Mouse (Mus musculus): ENCODE data around the gene Ppt2. TPM values are rescaled to one million over a fixed set of nuclear protein-coding genes. Genes with fewer than 3 reads are reported as not detected.

Ppt2 gene
- polyA plus RNA-seq, 1 experiment from 2014 or later, result 26.0 TPM

GRCm38 (mm10) chr17:34640778-34641601, 12.7 kb upstream of the Ppt2 start:
- Histone ChIP-seq H3K4me3 (ENCODE audit: low read depth, low read length) (no peak overlapping the region), H3K4me2 (replicated peaks; ENCODE audit: low read depth, low read length) (no peak overlapping the region), H3K27me3 (ENCODE audit: control insufficient read depth, insufficient read depth, low read length) (no peaks in the 10 kb centered on the region), H3K27ac (ENCODE audit: low read depth, low read length) (peak overlapping the region; percentile 70), H3K4me1 (replicated peaks; ENCODE audit: control insufficient read depth, insufficient read depth, low read length) (no peaks in the 10 kb centered on the region; the same call in 1 of the 2 replicates), H3K9ac (ENCODE audit: low read depth, low read length) (peak overlapping the region; percentile 28; the same call in 1 of the 2 replicates), H3K36me3 (ENCODE audit: control insufficient read depth, insufficient read depth, low read length) (no peaks in the 10 kb centered on the region), H3K9me3 (ENCODE audit: control insufficient read depth, low read length) (no peaks in the 10 kb centered on the region)
- peak; percentile 58 for DNase-seq (ENCODE audit: low spot score)
- peak; percentile 49; the same call in 1 of the 2 replicates for ATAC-seq (ENCODE audit: low FRiP score)
- WGBS, result 14% methylated on average over 11 of the region's 11 CpGs

- Histone ChIP-seq H3K9ac (ENCODE audit: low read depth, low read length) (no peak overlapping the region), H3K27me3 (ENCODE audit: control insufficient read depth, insufficient read depth, low read length) (no peaks in the 10 kb centered on the region), H3K4me3 (ENCODE audit: low read depth, low read length) (no peak overlapping the region), H3K9me3 (ENCODE audit: control insufficient read depth, low read length) (no peaks in the 10 kb centered on the region), H3K27ac (ENCODE audit: low read depth, low read length) (no peak overlapping the region), H3K4me2 (replicated peaks; ENCODE audit: low read depth, low read length) (no peak overlapping the region), H3K36me3 (ENCODE audit: control insufficient read depth, insufficient read depth, low read length) (no peaks in the 10 kb centered on the region), H3K4me1 (replicated peaks; ENCODE audit: control insufficient read depth, insufficient read depth, low read length) (no peaks in the 10 kb centered on the region)
- WGBS, result 82% methylated on average over 7 of the region's 7 CpGs
- DNase-seq (ENCODE audit: low spot score), result no peak
- no peak for ATAC-seq (ENCODE audit: low FRiP score)
Measured at GRCm38 (mm10) chr17:34639461-34640255, 11.3 kb upstream of the Ppt2 start.

GRCm38 (mm10) chr17:34637459-34637858, 9.1 kb upstream of the Ppt2 start:
- no peaks in the 10 kb centered on the region for H3K9me3 ChIP-seq (ENCODE audit: control insufficient read depth, low read length)
- no peak overlapping the region for H3K27ac ChIP-seq (ENCODE audit: low read depth, low read length)
- no peaks in the 10 kb centered on the region for H3K4me1 ChIP-seq (replicated peaks; ENCODE audit: control insufficient read depth, insufficient read depth, low read length)
- no peak overlapping the region for H3K4me3 ChIP-seq (ENCODE audit: low read depth, low read length)
- H3K9ac ChIP-seq (ENCODE audit: low read depth, low read length), result no peak overlapping the region
- no peak overlapping the region for H3K4me2 ChIP-seq (replicated peaks; ENCODE audit: low read depth, low read length)
- H3K27me3 ChIP-seq (ENCODE audit: control insufficient read depth, insufficient read depth, low read length), result peaks cover 2% of the 10 kb centered on the region
- WGBS, result 65% methylated on average over 3 of the region's 3 CpGs
- DNase-seq (ENCODE audit: low spot score) (no peak), ATAC-seq (ENCODE audit: low FRiP score) (no peak)
- no peaks in the 10 kb centered on the region for H3K36me3 ChIP-seq (ENCODE audit: control insufficient read depth, insufficient read depth, low read length)

GRCm38 (mm10) chr17:34635671-34636070, 7.4 kb upstream of the Ppt2 start:
- ATAC-seq (ENCODE audit: low FRiP score) (no peak), DNase-seq (ENCODE audit: low spot score) (no peak)
- Histone ChIP-seq H3K4me3 (ENCODE audit: low read depth, low read length) (no peak overlapping the region), H3K4me1 (replicated peaks; ENCODE audit: control insufficient read depth, insufficient read depth, low read length) (peaks cover 8% of the 10 kb centered on the region; the same call in 1 of the 2 replicates), H3K36me3 (ENCODE audit: control insufficient read depth, insufficient read depth, low read length) (no peaks in the 10 kb centered on the region), H3K9me3 (ENCODE audit: control insufficient read depth, low read length) (no peaks in the 10 kb centered on the region), H3K9ac (ENCODE audit: low read depth, low read length) (no peak overlapping the region), H3K27me3 (ENCODE audit: control insufficient read depth, insufficient read depth, low read length) (peaks cover 19% of the 10 kb centered on the region), H3K4me2 (replicated peaks; ENCODE audit: low read depth, low read length) (no peak overlapping the region), H3K27ac (ENCODE audit: low read depth, low read length) (no peak overlapping the region)
- WGBS, result 79% methylated on average over 2 of the region's 2 CpGs

- H3K4me1 ChIP-seq (replicated peaks; ENCODE audit: control insufficient read depth, insufficient read depth, low read length), result peaks cover 26% of the 10 kb centered on the region
Measured at GRCm38 (mm10) chr17:34632261-34632691, 4.0 kb upstream of the Ppt2 start.

GRCm38 (mm10) chr17:34631647-34632046, 3.3 kb upstream of the Ppt2 start:
- DNase-seq (ENCODE audit: low spot score), result no peak
- 6% methylated on average over 12 of the region's 12 CpGs for WGBS
- no peak for ATAC-seq (ENCODE audit: low FRiP score)
- Histone ChIP-seq H3K27ac (ENCODE audit: low read depth, low read length) (no peak overlapping the region), H3K4me2 (replicated peaks; ENCODE audit: low read depth, low read length) (peak overlapping the region; percentile 42), H3K36me3 (ENCODE audit: control insufficient read depth, insufficient read depth, low read length) (no peaks in the 10 kb centered on the region), H3K9ac (ENCODE audit: low read depth, low read length) (no peak overlapping the region), H3K9me3 (ENCODE audit: control insufficient read depth, low read length) (no peaks in the 10 kb centered on the region), H3K4me3 (ENCODE audit: low read depth, low read length) (peak overlapping the region; percentile 12), H3K4me1 (replicated peaks; ENCODE audit: control insufficient read depth, insufficient read depth, low read length) (peaks cover 26% of the 10 kb centered on the region), H3K27me3 (ENCODE audit: control insufficient read depth, insufficient read depth, low read length) (peaks cover 35% of the 10 kb centered on the region)

More at GRCm38 (mm10) chr17:34632261-34632691, 4.0 kb upstream of the Ppt2 start:
- peaks cover 35% of the 10 kb centered on the region for H3K27me3 ChIP-seq (ENCODE audit: control insufficient read depth, insufficient read depth, low read length)
- ATAC-seq (ENCODE audit: low FRiP score) (no peak), DNase-seq (ENCODE audit: low spot score) (peak; percentile 42)
- 0 out of 2 replicates have a peak overlapping the region, but pooled peaks have one; percentile 15 for H3K9ac ChIP-seq (ENCODE audit: low read depth, low read length)
- WGBS, result 1% methylated on average over 26 of the region's 26 CpGs
- H3K4me3 ChIP-seq (ENCODE audit: low read depth, low read length), result peak overlapping the region; percentile 12
- H3K9me3 ChIP-seq (ENCODE audit: control insufficient read depth, low read length), result no peaks in the 10 kb centered on the region
- peak overlapping the region; percentile 42 for H3K4me2 ChIP-seq (replicated peaks; ENCODE audit: low read depth, low read length)
- H3K36me3 ChIP-seq (ENCODE audit: control insufficient read depth, insufficient read depth, low read length), result no peaks in the 10 kb centered on the region
- no peak overlapping the region for H3K27ac ChIP-seq (ENCODE audit: low read depth, low read length)

GRCm38 (mm10) chr17:34630761-34631301, 2.5 kb upstream of the Ppt2 start:
- H3K4me1 ChIP-seq (replicated peaks; ENCODE audit: control insufficient read depth, insufficient read depth, low read length), result peaks cover 32% of the 10 kb centered on the region
- WGBS, result 2% methylated on average over 34 of the region's 48 CpGs
- peak overlapping the region; percentile 60 for H3K4me2 ChIP-seq (replicated peaks; ENCODE audit: low read depth, low read length)
- H3K27me3 ChIP-seq (ENCODE audit: control insufficient read depth, insufficient read depth, low read length), result peaks cover 35% of the 10 kb centered on the region
- no peaks in the 10 kb centered on the region for H3K36me3 ChIP-seq (ENCODE audit: control insufficient read depth, insufficient read depth, low read length)
- H3K9ac ChIP-seq (ENCODE audit: low read depth, low read length), result peak overlapping the region; percentile 11; the same call in 1 of the 2 replicates
- ATAC-seq (ENCODE audit: low FRiP score) (no peak), DNase-seq (ENCODE audit: low spot score) (peak; percentile 27)
- no peaks in the 10 kb centered on the region for H3K9me3 ChIP-seq (ENCODE audit: control insufficient read depth, low read length)
- H3K4me3 ChIP-seq (ENCODE audit: low read depth, low read length), result peak overlapping the region; percentile 27
- H3K27ac ChIP-seq (ENCODE audit: low read depth, low read length), result no peak overlapping the region

- H3K27ac ChIP-seq (ENCODE audit: low read depth, low read length), result no peak overlapping the region
- no peaks in the 10 kb centered on the region for H3K36me3 ChIP-seq (ENCODE audit: control insufficient read depth, insufficient read depth, low read length)
- WGBS, result 15% methylated on average over 12 of the region's 12 CpGs
- DNase-seq (ENCODE audit: low spot score) (peak; percentile 27), ATAC-seq (ENCODE audit: low FRiP score) (no peak)
- H3K4me1 ChIP-seq (replicated peaks; ENCODE audit: control insufficient read depth, insufficient read depth, low read length), result peaks cover 32% of the 10 kb centered on the region
- H3K4me2 ChIP-seq (replicated peaks; ENCODE audit: low read depth, low read length), result peak overlapping the region; percentile 60
- H3K27me3 ChIP-seq (ENCODE audit: control insufficient read depth, insufficient read depth, low read length), result peaks cover 35% of the 10 kb centered on the region
- H3K9me3 ChIP-seq (ENCODE audit: control insufficient read depth, low read length), result no peaks in the 10 kb centered on the region
- H3K4me3 ChIP-seq (ENCODE audit: low read depth, low read length), result peak overlapping the region; percentile 28
- H3K9ac ChIP-seq (ENCODE audit: low read depth, low read length), result 0 out of 2 replicates have a peak overlapping the region, but pooled peaks have one; percentile 20
Measured at GRCm38 (mm10) chr17:34629796-34630603, 1.7 kb upstream of the Ppt2 start.

Data from hindbrain, embryonic 11.5 days (tissue).